Mouse (Mus musculus) MN1 (cell line): Measurements from ENCODE around the gene 4930519G04Rik.
"Not testable (repeated sequence)": the region's sequence is repeated elsewhere in the genome, so short reads cannot be mapped to it uniquely, and the experiment has no call there.

Experiments
- DNase-seq: peaks from one replicate; pipeline ENCODE4 v3.0.0-alpha.2; 2016; ENCODE audit warnings: low spot score

Gene 4930519G04Rik

GRCm38 (mm10) chr5:114913686-114914085, 60.2 kb downstream of the 4930519G04Rik start:
- peak; percentile 41 for DNase-seq

- no peak for DNase-seq
Observed at GRCm38 (mm10) chr5:114914855-114915254, 61.4 kb downstream of the 4930519G04Rik start.

DNA sequence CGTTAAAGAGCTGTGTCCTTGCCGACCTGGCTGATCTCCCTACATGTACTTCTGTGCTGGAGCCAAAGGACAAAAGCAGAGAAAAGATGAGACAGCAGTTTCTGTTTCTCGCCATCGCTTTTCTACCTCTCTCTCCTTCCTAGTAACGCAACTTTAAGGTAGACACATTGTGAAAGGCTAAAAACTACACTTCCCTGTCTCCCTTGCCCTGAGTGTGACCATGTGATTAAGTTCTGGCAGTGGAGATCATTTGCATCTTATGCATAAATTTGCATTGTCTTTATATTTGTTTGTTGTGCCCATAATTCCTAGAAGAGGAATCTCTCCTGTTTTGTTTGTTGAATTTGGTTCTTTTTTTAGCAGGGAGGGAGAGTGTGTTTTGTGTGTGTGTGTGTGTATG, 62.4 kb downstream of the 4930519G04Rik start:
- DNase-seq: no peak

- DNase-seq: no peak
Observed at GRCm38 (mm10) chr5:114916777-114917176, 63.3 kb downstream of the 4930519G04Rik start.

GRCm38 (mm10) chr5:114917357-114917756, 63.9 kb downstream of the 4930519G04Rik start:
- DNase-seq: not testable (repeated sequence)

GRCm38 (mm10) chr5:114921551-114922365, 68.3 kb downstream of the 4930519G04Rik start:
- DNase-seq: no peak

DNA sequence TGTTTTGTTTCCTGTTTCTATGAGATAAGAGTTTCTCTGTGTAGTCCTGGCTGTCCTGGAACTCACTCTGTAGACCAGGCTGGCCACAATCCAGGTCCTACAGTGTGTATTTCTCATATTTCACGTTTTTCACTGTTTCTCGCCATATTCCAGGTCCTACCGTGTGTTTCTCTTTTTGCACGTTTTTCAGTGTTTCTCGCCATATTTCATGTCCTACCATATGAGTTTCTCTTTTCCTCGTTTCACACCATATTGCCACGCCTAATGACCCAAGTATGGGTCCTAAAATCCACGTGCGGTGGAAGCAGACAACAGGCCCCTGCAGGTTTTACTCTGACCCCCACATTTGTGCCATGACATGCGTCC, 68.9 kb downstream of the 4930519G04Rik start:
- DNase-seq: peak; percentile 14

GRCm38 (mm10) chr5:114922998-114923473, 69.6 kb downstream of the 4930519G04Rik start, which contains the start of gene Oasl1:
TSS of gene Oasl1 (plus strand) at chr5:114923240.
- peak; percentile 29 for DNase-seq

GRCm38 (mm10) chr5:114926153-114926684, 72.8 kb downstream of the 4930519G04Rik start:
- peak; percentile 55 for DNase-seq

- DNase-seq: peak; percentile 13
Observed at GRCm38 (mm10) chr5:114926753-114927152, 73.3 kb downstream of the 4930519G04Rik start.

DNA sequence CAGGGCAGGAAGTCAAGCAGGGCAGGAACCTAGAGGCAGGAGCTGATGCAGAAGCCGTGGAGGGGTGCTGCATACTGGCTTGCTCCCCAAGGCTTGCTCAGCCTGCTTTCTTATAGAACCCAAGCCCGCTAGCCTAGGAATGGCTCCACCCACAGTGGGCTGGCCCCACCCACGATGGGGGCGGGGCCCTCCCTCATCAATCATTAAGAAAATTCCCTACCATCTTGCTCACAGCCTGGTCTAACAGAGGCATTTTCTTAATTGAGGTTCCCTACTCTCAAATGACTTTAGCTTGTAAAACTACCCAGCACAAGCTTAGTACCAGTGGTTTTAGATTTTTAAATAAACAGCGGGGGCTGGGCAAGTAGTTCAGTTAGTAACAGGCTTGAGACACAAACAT, 78.2 kb downstream of the 4930519G04Rik start:
- no peak for DNase-seq

- DNase-seq: no peak
Observed at GRCm38 (mm10) chr5:114933206-114933605, 79.7 kb downstream of the 4930519G04Rik start.
